Mouse (Mus musculus) CH12.LX (cell line): ENCODE measurements around the gene Zswim8. TPM values are rescaled to one million over a fixed set of nuclear protein-coding genes. Genes with fewer than 3 reads are reported as not detected.

ENCODE experiments used
- DNase-seq: peaks from one replicate; pipeline ENCODE4 v3.0.0-alpha.2; 2013; ENCODE audit errors: extremely low read depth
- H3K27ac ChIP-seq: 2 replicates; pipeline ENCODE4 v1.5.1; 2012; ENCODE audit warnings: low read depth, mild to moderate bottlenecking, control low read depth, moderate library complexity; ENCODE audit not compliant: insufficient read depth
- H3K27me3 ChIP-seq: replicated peaks from 2 replicates; pipeline ENCODE3; 2012; ENCODE audit warnings: inconsistent platforms
- H3K36me3 ChIP-seq, 2 experiments: replicated peaks in 1 of 2; 2 replicates each; pipeline versions ENCODE3 to v1.6.1; 2012; ENCODE audit warnings: inconsistent platforms in 1 of 2, low read length in 1 of 2, mild to moderate bottlenecking in 1 of 2, mixed read lengths in 1 of 2, moderate library complexity in 1 of 2; ENCODE audit not compliant: control insufficient read depth in 1 of 2, insufficient read depth in 1 of 2
- H3K4me1 ChIP-seq, 2 experiments: 2 replicates each; pipeline ENCODE4 v1.6.1; 2012; ENCODE audit warnings: inconsistent platforms in 1 of 2, moderate library complexity in 1 of 2; ENCODE audit not compliant: insufficient read depth in 2 of 2, control insufficient read depth in 1 of 2
- H3K4me2 ChIP-seq: 2 replicates; pipeline ENCODE4 v1.6.1; 2012; ENCODE audit warnings: low read depth, mild to moderate bottlenecking, control low read depth; ENCODE audit not compliant: poor library complexity, insufficient read depth, severe bottlenecking
- H3K4me3 ChIP-seq, 3 experiments: fragments of 150-350 bp in 1 of 3; sonication (generic) in 1 of 3; replicated peaks in 1 of 3; 2 replicates each; pipeline versions ENCODE3 to v1.5.1; 2011 to 2012; ENCODE audit warnings: low read depth in 2 of 3, low read length in 2 of 3, mild to moderate bottlenecking in 2 of 3, moderate library complexity in 2 of 3, control low read depth in 1 of 3, improper control_type of control experiment in 1 of 3, inconsistent platforms in 1 of 3, mixed read lengths in 1 of 3; ENCODE audit not compliant: poor library complexity in 1 of 3
- H3K79me2 ChIP-seq: replicated peaks from 2 replicates; pipeline ENCODE4 v1.6.1; 2012; ENCODE audit warnings: mild to moderate bottlenecking, moderate library complexity; ENCODE audit not compliant: control insufficient read depth, poor library complexity, insufficient read depth, severe bottlenecking; ENCODE audit errors: extremely low read depth
- H3K9ac ChIP-seq: 2 replicates; pipeline ENCODE4 v1.6.1; 2012; ENCODE audit warnings: low read depth, mild to moderate bottlenecking, control low read depth, moderate library complexity; ENCODE audit not compliant: insufficient read depth
- H3K9me3 ChIP-seq: replicated peaks from 2 replicates; pipeline ENCODE3; 2012; ENCODE audit warnings: low read length, inconsistent platforms, mixed read lengths
- BHLHE40 ChIP-seq: IDR thresholded peaks from 2 replicates; pipeline ENCODE4 v1.6.1; 2011; ENCODE audit warnings: mild to moderate bottlenecking, low read depth, low read length, improper control_type of control experiment
- CHD1 ChIP-seq: IDR thresholded peaks from 2 replicates; pipeline ENCODE4 v1.6.1; 2012; ENCODE audit warnings: low read depth, low read length, improper control_type of control experiment, inconsistent platforms
- E2F4 ChIP-seq: IDR thresholded peaks from 2 replicates; pipeline ENCODE4 v1.6.1; 2011; ENCODE audit warnings: low read depth, low read length, improper control_type of control experiment; ENCODE audit not compliant: insufficient replicate concordance
- ELF1 ChIP-seq: IDR thresholded peaks from 2 replicates; pipeline ENCODE4 v1.6.1; 2014; ENCODE audit warnings: low read depth, mild to moderate bottlenecking, inconsistent platforms, low read length, improper control_type of control experiment
- EP300 ChIP-seq: IDR thresholded peaks from 2 replicates; pipeline ENCODE4 v1.6.1; 2011; ENCODE audit warnings: low read length, improper control_type of control experiment
- ETS1 ChIP-seq: conservative IDR thresholded peaks from 2 replicates; pipeline ENCODE4 v1.6.1; 2012; ENCODE audit warnings: low read depth, mild to moderate bottlenecking, inconsistent platforms, low read length, improper control_type of control experiment, moderate library complexity
- GABPA ChIP-seq: IDR thresholded peaks from 2 replicates; pipeline ENCODE4 v1.6.1; 2012; ENCODE audit warnings: low read depth, low read length, improper control_type of control experiment, inconsistent platforms; ENCODE audit not compliant: insufficient replicate concordance
- HCFC1 ChIP-seq: IDR thresholded peaks from 2 replicates; pipeline ENCODE4 v1.6.1; 2012; ENCODE audit warnings: low read depth, mild to moderate bottlenecking, inconsistent platforms, low read length, improper control_type of control experiment
- IRF4 ChIP-seq: IDR thresholded peaks from 2 replicates; pipeline ENCODE4 v1.6.1; 2014; ENCODE audit warnings: low read depth, mild to moderate bottlenecking, inconsistent platforms, low read length, improper control_type of control experiment
- JUN ChIP-seq: IDR thresholded peaks from 2 replicates; pipeline ENCODE4 v1.6.1; 2011; ENCODE audit warnings: low read depth, mild to moderate bottlenecking, low read length, improper control_type of control experiment, moderate library complexity; ENCODE audit not compliant: insufficient read depth
- KAT2A ChIP-seq: IDR thresholded peaks from 2 replicates; pipeline ENCODE4 v1.6.1; 2012; ENCODE audit warnings: low read length, improper control_type of control experiment, inconsistent platforms; ENCODE audit not compliant: insufficient replicate concordance
- MAX ChIP-seq: IDR thresholded peaks from 2 replicates; pipeline ENCODE4 v1.6.1; 2011; ENCODE audit warnings: low read length, improper control_type of control experiment
- MAZ ChIP-seq: IDR thresholded peaks from 2 replicates; pipeline ENCODE4 v1.6.1; 2012; ENCODE audit warnings: low read depth, mild to moderate bottlenecking, inconsistent platforms, low read length, improper control_type of control experiment, moderate library complexity
- MXI1 ChIP-seq: IDR thresholded peaks from 2 replicates; pipeline ENCODE4 v1.6.1; 2011; ENCODE audit warnings: mild to moderate bottlenecking, low read depth, low read length, improper control_type of control experiment
- MYC ChIP-seq: IDR thresholded peaks from 2 replicates; pipeline ENCODE4 v1.6.1; 2011; ENCODE audit warnings: low read depth, mild to moderate bottlenecking, improper control_type of control experiment, low read length
- NELFE ChIP-seq: IDR thresholded peaks from 2 replicates; pipeline ENCODE4 v1.6.1; 2011; ENCODE audit warnings: low read depth, low read length, improper control_type of control experiment
- NRF1 ChIP-seq: IDR thresholded peaks from 2 replicates; pipeline ENCODE4 v1.6.1; 2014; ENCODE audit warnings: low read depth, mild to moderate bottlenecking, inconsistent platforms, low read length, improper control_type of control experiment, moderate library complexity
- PAX5 ChIP-seq: IDR thresholded peaks from 2 replicates; pipeline ENCODE4 v1.6.1; 2012; ENCODE audit warnings: low read length, inconsistent platforms, mixed read lengths
- POLR2AphosphoS2 ChIP-seq: IDR thresholded peaks from 2 replicates; pipeline ENCODE4 v1.6.1; 2011; ENCODE audit warnings: low read depth, low read length, improper control_type of control experiment
- RAD21 ChIP-seq: IDR thresholded peaks from 2 replicates; pipeline ENCODE4 v1.6.1; 2011; ENCODE audit warnings: low read depth, mild to moderate bottlenecking, low read length, improper control_type of control experiment, moderate library complexity
- SIN3A ChIP-seq: IDR thresholded peaks from 2 replicates; pipeline ENCODE4 v1.6.1; 2012; ENCODE audit warnings: low read length, improper control_type of control experiment, inconsistent platforms
- SMC3 ChIP-seq: IDR thresholded peaks from 2 replicates; pipeline ENCODE4 v1.6.1; 2011; ENCODE audit warnings: low read depth, low read length, improper control_type of control experiment
- TCF12 ChIP-seq: IDR thresholded peaks from 2 replicates; pipeline ENCODE4 v1.6.1; 2014; ENCODE audit warnings: low read depth, mild to moderate bottlenecking, inconsistent platforms, low read length, improper control_type of control experiment
- UBTF ChIP-seq: IDR thresholded peaks from 2 replicates; pipeline ENCODE4 v1.6.1; 2012; ENCODE audit warnings: low read depth, mild to moderate bottlenecking, inconsistent platforms, low read length, improper control_type of control experiment, moderate library complexity
- USF1 ChIP-seq: IDR thresholded peaks from 2 replicates; pipeline ENCODE4 v1.6.1; 2014; ENCODE audit warnings: low read depth, mild to moderate bottlenecking, inconsistent platforms, low read length, improper control_type of control experiment
- USF2 ChIP-seq: conservative IDR thresholded peaks from 2 replicates; pipeline ENCODE4 v1.6.1; 2011; ENCODE audit warnings: low read depth, low read length, improper control_type of control experiment
- ZC3H11A ChIP-seq: IDR thresholded peaks from 2 replicates; pipeline ENCODE4 v1.6.1; 2012; ENCODE audit warnings: low read depth, mild to moderate bottlenecking, inconsistent platforms, low read length, improper control_type of control experiment
- ZKSCAN1 ChIP-seq: IDR thresholded peaks from 2 replicates; pipeline ENCODE4 v1.6.1; 2012; ENCODE audit warnings: low read depth, inconsistent platforms, low read length, improper control_type of control experiment, borderline replicate concordance
- ZMIZ1 ChIP-seq: IDR thresholded peaks from 2 replicates; pipeline ENCODE4 v1.6.1; 2012; ENCODE audit warnings: low read depth, mild to moderate bottlenecking, inconsistent platforms, low read length, improper control_type of control experiment
- ZNF384 ChIP-seq: IDR thresholded peaks from 2 replicates; pipeline ENCODE4 v1.6.1; 2012; ENCODE audit warnings: low read depth, low read length, improper control_type of control experiment, inconsistent platforms
- dilution Hi-C: fragments of 300-500 bp; cut with MboI; formaldehyde crosslinking; loops from 2 replicates; pipeline ENCODE4 v1.14.3; 2020; ENCODE audit warnings: low sequenced_read_pairs; ENCODE audit not compliant: extremely low pct_unique_long_range_greater_than_20kb, extremely low pct_ligation_motif_present
- in situ Hi-C: fragments of 300-500 bp; cut with MboI; formaldehyde crosslinking; loops from 3 replicates; pipeline ENCODE4 v1.14.3; 2019; ENCODE audit warnings: low sequenced_read_pairs, low pct_ligation_motif_present, low pct_unique_long_range_greater_than_20kb, mixed read lengths
- polyA plus RNA-seq: library from polyadenylated mRNA; unstranded; fragments of >175 nt; gene quantifications from 2 replicates; pipeline ENCODE4 v1.2.1, GENCODE M21; 2012; ENCODE audit warnings: low read depth; ENCODE audit not compliant: insufficient read length
- total RNA-seq, 2 experiments: library from RNA; depleted of rRNA; stranded (reverse); fragments of 300-350 nt in 1 of 2; fragments of >200 nt in 1 of 2; gene quantifications; 2 replicates each; pipeline ENCODE4 v1.2.3; 2012 to 2014

Zswim8 gene
- total and polyA plus RNA-seq, 3 experiments, result 9.5 to 39.6 (median 22.6) TPM

GRCm38 (mm10) chr14:20702096-20702740 is 5.1 kb upstream of the Zswim8 start:
- no peak for TF ChIP-seq TCF12
- TF ChIP-seq ETS1, result no peak
- no peak for TF ChIP-seq NELFE
- TF ChIP-seq KAT2A, result no peak
- no peak for TF ChIP-seq SMC3
- TF ChIP-seq USF1, result no peak
- no peak for TF ChIP-seq NRF1
- no peak for TF ChIP-seq E2F4
- TF ChIP-seq ZC3H11A, result no peak
- no peak for TF ChIP-seq BHLHE40
- no peak for TF ChIP-seq HCFC1
- no peak for TF ChIP-seq GABPA
- TF ChIP-seq MXI1, result no peak
- no peak for TF ChIP-seq EP300
- no peak for TF ChIP-seq CHD1
- TF ChIP-seq USF2, result no peak
- TF ChIP-seq RAD21, result no peak
- no peak for TF ChIP-seq POLR2AphosphoS2
- peak overlapping the region; percentile 79 to 96 (median 94) for H3K4me3 ChIP-seq
- H3K9me3 ChIP-seq, result no peaks in the 10 kb centered on the region
- peaks cover 3 to 51% of the 10 kb centered on the region in 2 experiments; a peak in 3 of 4 replicates for H3K4me1 ChIP-seq
- DNase-seq, result peak; percentile 20
- peaks cover 67% of the 10 kb centered on the region for H3K79me2 ChIP-seq
- in situ Hi-C loops, result no loop called here
- peak overlapping the region; percentile 70 for H3K27ac ChIP-seq
- H3K9ac ChIP-seq, result peak overlapping the region; percentile 90
- H3K27me3 ChIP-seq, result no peaks in the 10 kb centered on the region
- H3K4me2 ChIP-seq, result peak overlapping the region; percentile 96
- dilution Hi-C loops, result no loop called here
- peaks cover 9 to 44% of the 10 kb centered on the region in 2 experiments for H3K36me3 ChIP-seq

GRCm38 (mm10) chr14:20702741-20703381 is 4.5 kb upstream of the Zswim8 start, which contains the start of gene Chchd1:
Chchd1 (plus strand) TSS chr14:20703006.
- H3K4me3 ChIP-seq, result peak within 1 kb of the TSS; percentile 79 to 96 (median 94)
- dilution Hi-C loops (no loop called here), in situ Hi-C loops (no loop called here)
- H3K4me2 ChIP-seq, result peak within 1 kb of the TSS; percentile 96
- peak within 1 kb of the TSS; percentile 70 for H3K27ac ChIP-seq
- H3K27me3 ChIP-seq, result no peaks in the 10 kb centered on the region
- peaks cover 61% of the 10 kb centered on the region for H3K79me2 ChIP-seq
- DNase-seq, result peak; percentile 84
- H3K9ac ChIP-seq, result peak within 1 kb of the TSS; percentile 90
- H3K4me1 ChIP-seq, result peaks cover 3 to 46% of the 10 kb centered on the region in 2 experiments; a peak in 3 of 4 replicates
- H3K9me3 ChIP-seq, result no peaks in the 10 kb centered on the region
- H3K36me3 ChIP-seq, result peaks cover 9 to 39% of the 10 kb centered on the region in 2 experiments
- TF ChIP-seq UBTF (no peak), ELF1 (peak; percentile 88), USF1 (0 out of 2 replicates have a peak, but pooled peaks have one; percentile 8), TCF12 (peak; percentile 98), E2F4 (0 out of 2 replicates have a peak, but pooled peaks have one; percentile 36), IRF4 (peak; percentile 63), BHLHE40 (peak; percentile 48), ZKSCAN1 (no peak), SIN3A (peak; percentile 91), NELFE (peak; percentile 95), PAX5 (no peak), MAZ (0 out of 2 replicates have a peak, but pooled peaks have one; percentile 61), NRF1 (peak; percentile 77), ZNF384 (no peak), ZMIZ1 (peak; percentile 87), JUN (no peak), MAX (peak; percentile 77), CHD1 (peak; percentile 78; the same call in 1 of the 2 replicates), MYC (peak; percentile 75)
